Mouse (Mus musculus): ENCODE results near the gene Spock1. TPM values are rescaled to one million over a fixed set of nuclear protein-coding genes. Genes with fewer than 3 reads are reported as not detected.

The Spock1 gene
- total RNA-seq, 1 experiment: 0.40 TPM

GRCm38 (mm10) chr13:57536988-57537547 lies 371.1 kb downstream of the Spock1 start:
- Histone ChIP-seq H3K27ac (ENCODE audit: insufficient read depth, low read depth, low read length, poor library complexity, severe bottlenecking) (no peak overlapping the region), H3K36me3 (ENCODE audit: control insufficient read depth, insufficient read depth, low read length, poor library complexity, severe bottlenecking) (no peaks in the 10 kb centered on the region), H3K4me1 (ENCODE audit: control insufficient read depth in 2 of 2, insufficient read depth in 2 of 2, low read length in 2 of 2, poor library complexity in 1 of 2) (peaks cover 4% of the 10 kb centered on the region in 2 experiments; a peak in 2 of 4 replicates), H3K4me3 (ENCODE audit: insufficient read depth in 1 of 2, low read depth in 1 of 2, low read length in 2 of 2, poor library complexity in 1 of 2, severe bottlenecking in 1 of 2) (no peak overlapping the region), H3K9ac (ENCODE audit: insufficient read depth, low read depth, low read length, poor library complexity, severe bottlenecking) (no peak overlapping the region), H3K9me3 (ENCODE audit: control insufficient read depth, insufficient read depth, low read depth, low read length) (no peaks in the 10 kb centered on the region)
- in situ Hi-C loops (cut with MboI; ENCODE audit: low sequenced_read_pairs in 2 of 2, unreplicated experiment in 2 of 2): no loop called here
- DNase-seq (ENCODE audit: low read depth, low spot score): no peak
- TF ChIP-seq ZC3H11A (IDR thresholded peaks at IDR 0.05; ENCODE audit: borderline replicate concordance, low read depth, low read length) (no peak), MAFK (IDR thresholded peaks at IDR 0.05; ENCODE audit: insufficient read depth, low read depth, low read length) (no peak), HCFC1 (IDR thresholded peaks at IDR 0.05; ENCODE audit: borderline replicate concordance, insufficient read depth, low read length) (no peak), ZNF384 (IDR thresholded peaks at IDR 0.05; ENCODE audit: low read depth, low read length) (no peak)

DNA sequence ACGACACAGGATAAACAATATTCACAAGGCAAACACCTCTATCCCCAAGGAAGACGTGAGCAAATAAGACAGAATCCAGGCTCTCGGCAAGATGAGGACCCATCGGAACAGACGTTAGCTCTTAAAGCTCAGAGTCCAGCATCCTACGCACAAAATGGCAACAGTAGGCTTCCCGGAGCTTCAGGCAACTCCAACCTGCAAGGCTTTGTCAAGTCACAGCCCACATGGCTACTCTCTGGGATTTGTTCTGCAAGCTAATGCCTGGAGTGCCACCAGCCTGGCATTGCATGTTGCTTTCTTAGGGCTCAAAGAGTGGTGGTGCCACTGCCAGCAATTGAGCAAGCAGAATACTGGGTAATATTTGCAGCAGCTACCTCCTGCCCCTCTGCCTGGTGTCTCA lies 373.8 kb downstream of the Spock1 start:
- H3K27ac ChIP-seq (ENCODE audit: insufficient read depth, low read depth, low read length, poor library complexity, severe bottlenecking): no peak overlapping the region

DNA sequence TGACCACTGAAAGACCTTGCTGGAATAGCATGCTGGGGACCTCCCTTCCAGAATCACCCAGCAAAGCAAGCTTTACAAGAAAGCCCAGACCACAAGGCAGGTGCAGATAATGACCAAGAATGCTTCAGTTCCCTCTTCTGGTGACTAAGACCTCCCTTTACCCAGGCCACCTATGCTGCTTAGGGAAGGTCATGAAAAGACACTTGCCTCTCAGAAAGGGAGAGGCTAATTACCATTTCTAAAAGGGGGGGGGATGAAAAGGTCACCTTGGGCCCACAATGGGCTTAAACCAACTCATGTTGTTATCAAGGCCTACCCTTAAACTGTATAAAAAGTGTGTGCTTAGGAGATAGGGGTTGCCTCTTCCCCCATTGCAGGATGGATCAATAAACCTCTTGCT lies 382.2 kb downstream of the Spock1 start:
- in situ Hi-C loops (cut with MboI; ENCODE audit: low sequenced_read_pairs in 2 of 2, unreplicated experiment in 2 of 2): no loop called here
- no peaks in the 10 kb centered on the region for H3K9me3 ChIP-seq (ENCODE audit: control insufficient read depth, insufficient read depth, low read depth, low read length)
- peaks cover 10 to 11% of the 10 kb centered on the region in 2 experiments; a peak in 3 of 4 replicates for H3K4me1 ChIP-seq (ENCODE audit: control insufficient read depth in 2 of 2, insufficient read depth in 2 of 2, low read length in 2 of 2, poor library complexity in 1 of 2)
- H3K9ac ChIP-seq (ENCODE audit: insufficient read depth, low read depth, low read length, poor library complexity, severe bottlenecking): no peak overlapping the region
- no peak for TF ChIP-seq MAFK (IDR thresholded peaks at IDR 0.05; ENCODE audit: insufficient read depth, low read depth, low read length)
- TF ChIP-seq ZC3H11A (IDR thresholded peaks at IDR 0.05; ENCODE audit: borderline replicate concordance, low read depth, low read length): no peak
- TF ChIP-seq CHD2 (IDR thresholded peaks at IDR 0.05; ENCODE audit: low read depth, low read length): no peak
- TF ChIP-seq ZNF384 (IDR thresholded peaks at IDR 0.05; ENCODE audit: low read depth, low read length): no peak
- no peak for TF ChIP-seq HCFC1 (IDR thresholded peaks at IDR 0.05; ENCODE audit: borderline replicate concordance, insufficient read depth, low read length)
- H3K4me3 ChIP-seq (ENCODE audit: insufficient read depth in 1 of 2, low read depth in 1 of 2, low read length in 2 of 2, poor library complexity in 1 of 2, severe bottlenecking in 1 of 2): no peak overlapping the region
- DNase-seq (ENCODE audit: low read depth, low spot score): no peak
- no peaks in the 10 kb centered on the region for H3K36me3 ChIP-seq (ENCODE audit: control insufficient read depth, insufficient read depth, low read length, poor library complexity, severe bottlenecking)
- no peak overlapping the region for H3K27ac ChIP-seq (ENCODE audit: insufficient read depth, low read depth, low read length, poor library complexity, severe bottlenecking)

More for the DNA sequence above, 373.8 kb downstream of the Spock1 start:
- Histone ChIP-seq H3K9me3 (ENCODE audit: control insufficient read depth, insufficient read depth, low read depth, low read length) (no peaks in the 10 kb centered on the region), H3K4me1 (ENCODE audit: control insufficient read depth in 2 of 2, insufficient read depth in 2 of 2, low read length in 2 of 2, poor library complexity in 1 of 2) (peaks cover 0 to 4% of the 10 kb centered on the region in 2 experiments; a peak in 1 of 4 replicates), H3K36me3 (ENCODE audit: control insufficient read depth, insufficient read depth, low read length, poor library complexity, severe bottlenecking) (no peaks in the 10 kb centered on the region), H3K9ac (ENCODE audit: insufficient read depth, low read depth, low read length, poor library complexity, severe bottlenecking) (no peak overlapping the region), H3K4me3 (ENCODE audit: insufficient read depth in 1 of 2, low read depth in 1 of 2, low read length in 2 of 2, poor library complexity in 1 of 2, severe bottlenecking in 1 of 2) (no peak overlapping the region)
- no peak for DNase-seq (ENCODE audit: low read depth, low spot score)
- TF ChIP-seq ZNF384 (IDR thresholded peaks at IDR 0.05; ENCODE audit: low read depth, low read length) (no peak), ZC3H11A (IDR thresholded peaks at IDR 0.05; ENCODE audit: borderline replicate concordance, low read depth, low read length) (no peak), MAFK (IDR thresholded peaks at IDR 0.05; ENCODE audit: insufficient read depth, low read depth, low read length) (no peak)
- in situ Hi-C loops (cut with MboI; ENCODE audit: low sequenced_read_pairs in 2 of 2, unreplicated experiment in 2 of 2): no loop called here

DNA sequence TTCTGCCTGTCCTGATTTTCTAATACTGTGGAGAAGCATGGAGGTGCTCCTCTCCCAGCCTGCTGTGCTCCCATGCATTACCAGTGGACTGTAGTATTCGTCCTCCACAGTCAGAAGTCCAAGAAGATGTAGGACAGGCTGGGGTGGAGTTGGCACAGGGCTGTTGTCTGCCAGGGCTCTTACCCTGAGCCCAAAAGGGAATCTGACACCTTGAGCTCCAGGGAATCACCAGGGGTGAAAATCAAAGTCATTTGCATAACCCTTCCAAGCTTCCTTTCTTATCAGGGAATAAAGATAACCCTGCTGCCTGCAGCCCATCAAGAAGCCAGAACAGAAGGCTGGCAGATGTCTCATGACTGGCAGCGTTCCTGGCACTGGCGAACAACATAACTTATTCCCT lies 383.6 kb downstream of the Spock1 start:
- H3K4me3 ChIP-seq (ENCODE audit: insufficient read depth in 1 of 2, low read depth in 1 of 2, low read length in 2 of 2, poor library complexity in 1 of 2, severe bottlenecking in 1 of 2): no peak overlapping the region
- no peak overlapping the region for H3K9ac ChIP-seq (ENCODE audit: insufficient read depth, low read depth, low read length, poor library complexity, severe bottlenecking)
- no peaks in the 10 kb centered on the region for H3K9me3 ChIP-seq (ENCODE audit: control insufficient read depth, insufficient read depth, low read depth, low read length)
- TF ChIP-seq CHD2 (IDR thresholded peaks at IDR 0.05; ENCODE audit: low read depth, low read length): no peak
- TF ChIP-seq ZNF384 (IDR thresholded peaks at IDR 0.05; ENCODE audit: low read depth, low read length): no peak
- TF ChIP-seq HCFC1 (IDR thresholded peaks at IDR 0.05; ENCODE audit: borderline replicate concordance, insufficient read depth, low read length): no peak
- no peak for TF ChIP-seq ZC3H11A (IDR thresholded peaks at IDR 0.05; ENCODE audit: borderline replicate concordance, low read depth, low read length)
- TF ChIP-seq MAFK (IDR thresholded peaks at IDR 0.05; ENCODE audit: insufficient read depth, low read depth, low read length): no peak
- DNase-seq (ENCODE audit: low read depth, low spot score): no peak
- H3K4me1 ChIP-seq (ENCODE audit: control insufficient read depth in 2 of 2, insufficient read depth in 2 of 2, low read length in 2 of 2, poor library complexity in 1 of 2): peaks cover 10 to 11% of the 10 kb centered on the region in 2 experiments; a peak in 3 of 4 replicates
- H3K27ac ChIP-seq (ENCODE audit: insufficient read depth, low read depth, low read length, poor library complexity, severe bottlenecking): no peak overlapping the region
- H3K36me3 ChIP-seq (ENCODE audit: control insufficient read depth, insufficient read depth, low read length, poor library complexity, severe bottlenecking): no peaks in the 10 kb centered on the region
- in situ Hi-C loops (cut with MboI; ENCODE audit: low sequenced_read_pairs in 2 of 2, unreplicated experiment in 2 of 2): no loop called here

DNA sequence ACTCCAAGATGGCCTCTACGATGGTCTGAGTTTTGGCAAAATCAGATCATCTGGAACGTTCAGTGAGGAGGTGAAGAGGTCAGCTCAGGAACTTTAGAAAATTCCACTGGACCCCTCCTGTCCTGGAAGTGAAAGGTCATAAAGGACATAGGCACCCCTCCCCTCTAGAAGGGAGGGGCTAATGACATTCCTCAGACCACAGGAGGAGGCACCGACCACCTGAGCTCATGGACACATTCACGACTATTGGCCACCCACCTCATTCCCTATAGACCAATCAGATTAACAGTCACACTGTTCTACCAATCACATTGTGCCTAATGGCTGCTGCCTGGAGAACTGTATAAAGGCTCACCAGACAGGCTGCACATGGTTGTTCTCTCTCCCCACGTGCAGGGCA lies 384.8 kb downstream of the Spock1 start:
- in situ Hi-C loops (cut with MboI; ENCODE audit: low sequenced_read_pairs in 2 of 2, unreplicated experiment in 2 of 2): no loop called here
- no peaks in the 10 kb centered on the region for H3K36me3 ChIP-seq (ENCODE audit: control insufficient read depth, insufficient read depth, low read length, poor library complexity, severe bottlenecking)
- H3K9me3 ChIP-seq (ENCODE audit: control insufficient read depth, insufficient read depth, low read depth, low read length): no peaks in the 10 kb centered on the region
- DNase-seq (ENCODE audit: low read depth, low spot score): no peak
- no peak overlapping the region for H3K9ac ChIP-seq (ENCODE audit: insufficient read depth, low read depth, low read length, poor library complexity, severe bottlenecking)
- H3K4me3 ChIP-seq (ENCODE audit: insufficient read depth in 1 of 2, low read depth in 1 of 2, low read length in 2 of 2, poor library complexity in 1 of 2, severe bottlenecking in 1 of 2): no peak overlapping the region
- H3K4me1 ChIP-seq (ENCODE audit: control insufficient read depth in 2 of 2, insufficient read depth in 2 of 2, low read length in 2 of 2, poor library complexity in 1 of 2): peaks cover 10 to 11% of the 10 kb centered on the region in 2 experiments; a peak in 3 of 4 replicates
- no peak overlapping the region for H3K27ac ChIP-seq (ENCODE audit: insufficient read depth, low read depth, low read length, poor library complexity, severe bottlenecking)
- TF ChIP-seq ZNF384 (IDR thresholded peaks at IDR 0.05; ENCODE audit: low read depth, low read length) (no peak), ZC3H11A (IDR thresholded peaks at IDR 0.05; ENCODE audit: borderline replicate concordance, low read depth, low read length) (no peak), CHD2 (IDR thresholded peaks at IDR 0.05; ENCODE audit: low read depth, low read length) (no peak), HCFC1 (IDR thresholded peaks at IDR 0.05; ENCODE audit: borderline replicate concordance, insufficient read depth, low read length) (no peak), MAFK (IDR thresholded peaks at IDR 0.05; ENCODE audit: insufficient read depth, low read depth, low read length) (no peak)

Measured in ES-E14 (cell line).